Comparison of ENCODE assay signal across 17 mouse cellular contexts in genomic region chr5:3374763-3375162, GRCm38 (mm10).
"Had no signal": no experiment of that assay in that cellular context is flagged by ENCODE, and none has a peak within 500 bp of the region (broad histone marks: within the 10 kb centered on the region; RNA-seq: fewer than 3 reads in every experiment).

No protein-coding gene starts in this region.

- H3K27ac ChIP-seq: lung, embryonic 15.5 days; macrophage; midbrain, embryonic 13.5 days; midbrain, embryonic 15.5 days; neural tube, embryonic 12.5 days; stomach, embryonic 15.5 days; stomach, postnatal 0 days had no signal

- H3K9me3 ChIP-seq: lung, embryonic 15.5 days; megakaryocyte, embryonic 14.5 days; midbrain, embryonic 13.5 days; midbrain, embryonic 15.5 days; neural tube, embryonic 12.5 days; stomach, embryonic 15.5 days had no signal

- ATAC-seq: liver, postnatal 0 days; lung, postnatal 0 days; midbrain, embryonic 13.5 days; midbrain, embryonic 15.5 days had no signal

- H3K27me3 ChIP-seq: lung, embryonic 15.5 days; megakaryocyte, embryonic 14.5 days; midbrain, embryonic 13.5 days; midbrain, embryonic 15.5 days; neural tube, embryonic 12.5 days; stomach, embryonic 15.5 days had no signal

- DNase-seq: liver, postnatal 0 days; lung, adult 2 months; lung, postnatal 14 days; lung, postnatal 36 days; right cerebral cortex, postnatal 14 days; thymus, postnatal 14 days; thymus, postnatal 36 days had no signal

- H3K4me3 ChIP-seq: lung, embryonic 15.5 days; megakaryocyte, embryonic 14.5 days; midbrain, embryonic 13.5 days; midbrain, embryonic 15.5 days; neural tube, embryonic 12.5 days; stomach, embryonic 15.5 days had no signal

- H3K36me3 ChIP-seq: lung, embryonic 15.5 days; midbrain, embryonic 13.5 days; midbrain, embryonic 15.5 days; stomach, embryonic 15.5 days had no signal

- H3K9ac ChIP-seq: liver, postnatal 0 days; lung, embryonic 15.5 days; midbrain, embryonic 13.5 days; midbrain, embryonic 15.5 days; neural tube, embryonic 12.5 days; stomach, embryonic 15.5 days had no signal

- H3K4me2 ChIP-seq: lung, embryonic 15.5 days; midbrain, embryonic 11.5 days; midbrain, embryonic 13.5 days; midbrain, embryonic 15.5 days; neural tube, embryonic 12.5 days; stomach, embryonic 15.5 days had no signal

- H3K4me1 ChIP-seq: midbrain, embryonic 15.5 days; neural tube, embryonic 12.5 days; stomach, embryonic 15.5 days had no signal
